Mouse (Mus musculus) heart, postnatal 0 days (tissue): ENCODE results near the gene Nt5c.

Experiments used
- CTCF ChIP-seq: IDR thresholded peaks from 2 replicates; pipeline ENCODE4 v1.5.1; 2016; ENCODE audit warnings: antibody characterized with exemption, control low read depth, low read depth
- EP300 ChIP-seq: IDR thresholded peaks from 2 replicates; pipeline ENCODE4 v1.6.1; 2016; ENCODE audit warnings: antibody characterized with exemption, low read depth

DNA sequence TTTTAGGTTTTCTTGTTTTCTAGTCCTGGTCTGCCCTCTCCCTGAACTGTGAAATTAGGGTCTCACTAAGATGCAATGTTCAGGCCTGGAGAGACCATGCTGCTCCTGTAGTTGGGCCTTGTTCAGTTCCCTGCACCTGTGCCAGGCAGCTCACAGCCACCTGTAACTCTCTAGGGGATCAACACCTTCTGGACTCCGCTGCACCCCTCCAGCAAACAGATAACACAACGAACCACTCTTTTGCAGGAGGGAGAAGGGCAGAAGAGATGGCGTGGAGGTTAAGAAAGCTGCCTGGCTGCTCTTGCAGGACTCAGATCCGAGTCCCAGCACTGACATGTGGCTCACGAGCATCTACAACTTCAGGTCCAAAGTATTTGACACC lies 18.8 kb upstream of the Nt5c start:
- TF ChIP-seq CTCF (no peak), EP300 (no peak)
